Mouse (Mus musculus) CH12.LX (cell line): ENCODE data around the gene Akap2.

ENCODE experiments used
- CTCF ChIP-seq, 2 experiments: IDR thresholded peaks in 1 of 2; conservative IDR thresholded peaks in 1 of 2; 2 replicates each; pipeline ENCODE4 v1.5.1; 2011 to 2012; ENCODE audit warnings: low read depth in 2 of 2, low read length in 2 of 2, improper control_type of control experiment in 1 of 2, inconsistent platforms in 1 of 2, mild to moderate bottlenecking in 1 of 2, moderate library complexity in 1 of 2
- ETS1 ChIP-seq: conservative IDR thresholded peaks from 2 replicates; pipeline ENCODE4 v1.6.1; 2012; ENCODE audit warnings: low read depth, mild to moderate bottlenecking, inconsistent platforms, low read length, improper control_type of control experiment, moderate library complexity
- MAX ChIP-seq: IDR thresholded peaks from 2 replicates; pipeline ENCODE4 v1.6.1; 2011; ENCODE audit warnings: low read length, improper control_type of control experiment
- POLR2A ChIP-seq: IDR thresholded peaks from 2 replicates; pipeline ENCODE4 v1.6.1; 2011; ENCODE audit warnings: low read depth, mild to moderate bottlenecking, improper control_type of control experiment, low read length
- RAD21 ChIP-seq: IDR thresholded peaks from 2 replicates; pipeline ENCODE4 v1.6.1; 2011; ENCODE audit warnings: low read depth, mild to moderate bottlenecking, low read length, improper control_type of control experiment, moderate library complexity
- TCF12 ChIP-seq: IDR thresholded peaks from 2 replicates; pipeline ENCODE4 v1.6.1; 2014; ENCODE audit warnings: low read depth, mild to moderate bottlenecking, inconsistent platforms, low read length, improper control_type of control experiment

GRCm38 (mm10) chr4:57852461-57853040 is 135.1 kb downstream of the Akap2 start:
- TF ChIP-seq MAX (no peak), POLR2A (no peak), TCF12 (no peak), CTCF (conservative IDR thresholded peaks at IDR 0.05 in 1 of 2, IDR thresholded peaks at IDR 0.05 in 1 of 2; ENCODE audit: low read depth in 2 of 2, low read length in 2 of 2) (no peak), ETS1 (no peak), RAD21 (no peak)
